26 mouse cellular contexts compared by ENCODE assay signal in the genomic region with DNA sequence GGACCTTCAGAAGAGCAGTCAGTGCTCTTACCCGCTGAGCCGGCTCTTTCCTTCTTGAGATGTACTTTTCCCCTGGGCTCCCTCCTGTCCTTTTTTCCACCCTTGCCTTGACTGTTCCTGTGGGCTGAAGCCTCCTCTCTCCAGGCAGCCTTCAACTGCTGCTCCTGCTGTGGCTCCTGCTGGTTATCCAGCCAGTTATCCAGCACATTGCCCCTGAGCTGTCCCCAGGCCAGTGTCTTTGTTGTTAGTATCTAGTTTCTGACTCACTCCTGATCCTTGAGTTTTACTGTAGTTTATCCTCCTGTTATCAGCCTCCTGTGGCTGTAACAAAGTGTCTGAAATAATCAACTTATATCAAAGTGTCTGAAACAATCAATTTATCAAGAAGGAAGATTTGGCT. TPM values are rescaled to one million over a fixed set of nuclear protein-coding genes. Genes with fewer than 3 reads are reported as not detected.
DNase-seq lines count a peak whose midpoint lies in the region; ATAC-seq and TF ChIP-seq lines count a peak whose summit lies in the region.
"Had no signal": no experiment of that assay in that cellular context is flagged by ENCODE, and none has a peak within 500 bp of the region (broad histone marks: within the 10 kb centered on the region; RNA-seq: fewer than 3 reads in every experiment).

No protein-coding gene starts in this region.

- no peaks in the 10 kb centered on the region for H3K9me3 ChIP-seq in heart, embryonic 10.5 days
- H3K9me3 ChIP-seq in heart, embryonic 11.5 days (replicated peaks; ENCODE audit: control insufficient read depth, low read length): no peaks in the 10 kb centered on the region
- no peaks in the 10 kb centered on the region for H3K9me3 ChIP-seq in heart, postnatal 0 days (replicated peaks; ENCODE audit: control insufficient read depth, low read length)
- no peaks in the 10 kb centered on the region for H3K9me3 ChIP-seq in hindbrain, embryonic 11.5 days (ENCODE audit: control insufficient read depth, low read length)
- H3K9me3 ChIP-seq: forebrain, embryonic 15.5 days; hindbrain, embryonic 13.5 days; limb, embryonic 13.5 days; lung, embryonic 15.5 days had no signal

- no peak for TF ChIP-seq CTCF in heart, postnatal 0 days (IDR thresholded peaks at IDR 0.05; ENCODE audit: low read depth)

- peak overlapping the region; percentile 65; the same call in 1 of the 2 replicates for H3K27ac ChIP-seq in heart, embryonic 10.5 days
- H3K27ac ChIP-seq in heart, embryonic 11.5 days (ENCODE audit: low read depth, low read length): no peak overlapping the region
- H3K27ac ChIP-seq in heart, postnatal 0 days (ENCODE audit: low read depth): peak overlapping the region; percentile 89
- no peak overlapping the region for H3K27ac ChIP-seq in hindbrain, embryonic 11.5 days (ENCODE audit: low read depth, low read length)
- H3K27ac ChIP-seq: lung, embryonic 15.5 days; stomach, postnatal 0 days had no signal

- no peak for TF ChIP-seq EP300 in heart, postnatal 0 days (IDR thresholded peaks at IDR 0.05; ENCODE audit: low read depth)

- H3K9ac ChIP-seq in heart, embryonic 11.5 days (ENCODE audit: low read depth, low read length): no peak overlapping the region
- H3K9ac ChIP-seq in heart, postnatal 0 days (replicated peaks; ENCODE audit: low read depth, low read length): no peak overlapping the region
- H3K9ac ChIP-seq in hindbrain, embryonic 11.5 days (ENCODE audit: low read depth, low read length): no peak overlapping the region
- H3K9ac ChIP-seq: forebrain, embryonic 15.5 days; hindbrain, embryonic 13.5 days; limb, embryonic 13.5 days; lung, embryonic 15.5 days had no signal

- no peak for ATAC-seq in heart, embryonic 11.5 days (replicated peaks; ENCODE audit: insufficient number of reproducible peaks, low FRiP score, low TSS enrichment)
- ATAC-seq in heart, postnatal 0 days (ENCODE audit: insufficient read depth, low read depth): no peak
- ATAC-seq in hindbrain, embryonic 11.5 days (ENCODE audit: low FRiP score): no peak
- ATAC-seq: forebrain, embryonic 15.5 days; midbrain, embryonic 16.5 days had no signal

- DNase-seq in adrenal gland, adult 2 months: peak; percentile 57
- DNase-seq in adrenal gland, postnatal 10 days: no peak
- no peak for DNase-seq in heart, embryonic 10.5 days (ENCODE audit: low spot score)
- DNase-seq in heart, postnatal 0 days (ENCODE audit: low spot score): no peak
- DNase-seq in heart, postnatal 4 days: no peak
- no peak for DNase-seq in hindbrain, embryonic 11.5 days (ENCODE audit: low spot score)
- DNase-seq in right cerebral cortex, adult 18-20 months: no peak
- DNase-seq: cerebellum, adult 11 months; cerebellum, adult 9-10 months; cerebellum, postnatal 36 days; gastrocnemius, postnatal 36 days; heart, postnatal 14 days; kidney, adult 18-20 months; kidney, postnatal 36 days; spleen, adult 18-20 months; thymus, adult 2 months; thymus, postnatal 36 days had no signal

- WGBS in heart, embryonic 10.5 days: 84% methylated on average over 2 of the region's 2 CpGs
- WGBS in heart, embryonic 11.5 days (ENCODE audit: insufficient replicate concordance): 77% methylated on average over 2 of the region's 2 CpGs
- WGBS in heart, postnatal 0 days: 74% methylated on average over 2 of the region's 2 CpGs
- 84% methylated on average over 2 of the region's 2 CpGs for WGBS in hindbrain, embryonic 11.5 days

- peaks cover 17% of the 10 kb centered on the region for H3K36me3 ChIP-seq in heart, embryonic 10.5 days
- peaks cover 3% of the 10 kb centered on the region; the same call in 1 of the 2 replicates for H3K36me3 ChIP-seq in heart, embryonic 11.5 days (ENCODE audit: control insufficient read depth, insufficient read depth, low read length)
- 0 out of 2 replicates have a peak, but pooled peaks cover 4% of the 10 kb centered on the region for H3K36me3 ChIP-seq in heart, postnatal 0 days (replicated peaks; ENCODE audit: control insufficient read depth, insufficient read depth, low read length)
- 0 out of 2 replicates have a peak, but pooled peaks cover 3% of the 10 kb centered on the region for H3K36me3 ChIP-seq in hindbrain, embryonic 11.5 days (ENCODE audit: control insufficient read depth, insufficient read depth, low read length)
- H3K36me3 ChIP-seq: forebrain, embryonic 15.5 days; lung, embryonic 15.5 days had no signal

- H3K4me3 ChIP-seq in heart, embryonic 10.5 days: no peak overlapping the region
- H3K4me3 ChIP-seq in heart, embryonic 11.5 days (ENCODE audit: low read depth, low read length): no peak overlapping the region
- no peak overlapping the region for H3K4me3 ChIP-seq in heart, postnatal 0 days (ENCODE audit: low read depth, low read length)
- no peak overlapping the region for H3K4me3 ChIP-seq in hindbrain, embryonic 11.5 days (ENCODE audit: low read depth, low read length)
- H3K4me3 ChIP-seq: forebrain, embryonic 15.5 days; hindbrain, embryonic 13.5 days; limb, embryonic 13.5 days; lung, embryonic 15.5 days had no signal

- no peaks in the 10 kb centered on the region for H3K27me3 ChIP-seq in heart, embryonic 10.5 days (ENCODE audit: insufficient read depth, poor library complexity, severe bottlenecking)
- no peaks in the 10 kb centered on the region for H3K27me3 ChIP-seq in heart, embryonic 11.5 days (ENCODE audit: control insufficient read depth, insufficient read depth, low read length)
- no peaks in the 10 kb centered on the region for H3K27me3 ChIP-seq in heart, postnatal 0 days (ENCODE audit: control insufficient read depth, insufficient read depth, low read length)
- no peaks in the 10 kb centered on the region for H3K27me3 ChIP-seq in hindbrain, embryonic 11.5 days (ENCODE audit: control insufficient read depth, insufficient read depth, low read length)
- H3K27me3 ChIP-seq: forebrain, embryonic 15.5 days; hindbrain, embryonic 13.5 days; limb, embryonic 13.5 days; lung, embryonic 15.5 days had no signal

- H3K4me2 ChIP-seq in heart, embryonic 11.5 days: no peak overlapping the region
- H3K4me2 ChIP-seq in heart, postnatal 0 days (ENCODE audit: low read depth, low read length): no peak overlapping the region
- H3K4me2 ChIP-seq in hindbrain, embryonic 11.5 days (replicated peaks; ENCODE audit: low read depth, low read length): no peak overlapping the region
- H3K4me2 ChIP-seq: forebrain, embryonic 15.5 days; hindbrain, embryonic 13.5 days; limb, embryonic 13.5 days; liver, embryonic 11.5 days; lung, embryonic 15.5 days; midbrain, embryonic 11.5 days had no signal

- peaks cover 39% of the 10 kb centered on the region for H3K4me1 ChIP-seq in heart, embryonic 10.5 days
- H3K4me1 ChIP-seq in heart, embryonic 11.5 days (ENCODE audit: control insufficient read depth, insufficient read depth, low read length): peaks cover 16% of the 10 kb centered on the region
- H3K4me1 ChIP-seq in heart, postnatal 0 days (ENCODE audit: control insufficient read depth, insufficient read depth): peaks cover 35% of the 10 kb centered on the region
- peaks cover 5% of the 10 kb centered on the region; the same call in 1 of the 2 replicates for H3K4me1 ChIP-seq in hindbrain, embryonic 11.5 days (replicated peaks; ENCODE audit: control insufficient read depth, insufficient read depth, low read length)

RNA-seq across cellular contexts. Expression of a gene that starts 23.8 kb away (rescaled TPM):
- 10 to 100 TPM; 67.8 to 83.7 TPM for total RNA-seq in adrenal gland, adult 2 months (2021)
- 52.2 and 52.3 TPM in 2 replicates for polyA plus RNA-seq in adrenal gland, adult 2 months (2012; rRNA removed)
- 100 to 1,000 TPM in 1 of 2 experiments, 10 to 100 TPM in 1; 84.0 to 117 TPM for total RNA-seq in adrenal gland, postnatal 10 days (2021)
- 18.2 and 24.1 TPM in 2 replicates for polyA plus RNA-seq in heart, embryonic 10.5 days (2016; fragmentation: Nextera tagmentation; extraction: Ambion mirVana)
- 21.3 and 27.2 TPM in 2 replicates for polyA plus RNA-seq in heart, embryonic 11.5 days (2014; fragmentation: Nextera tagmentation; extraction: Ambion mirVana)
- 113 and 120 TPM in 2 replicates for total RNA-seq in heart, postnatal 0 days (2014; rRNA removed; ENCODE audit: low replicate concordance)
- 53.5 and 59.3 TPM in 2 replicates for polyA plus RNA-seq in heart, postnatal 0 days (2015; fragmentation: Nextera tagmentation; extraction: Ambion mirVana)
- total RNA-seq in heart, postnatal 4 days (2021): 100 to 1,000 TPM; 288 to 301 TPM
- polyA plus RNA-seq in hindbrain, embryonic 11.5 days (2014; fragmentation: Nextera tagmentation; extraction: Ambion mirVana): 19.8 and 21.2 TPM in 2 replicates

RNA-seq across cellular contexts. Expression of a gene that starts 44.1 kb away (rescaled TPM):
- 1 to 10 TPM; 1.5 to 2.0 TPM for total RNA-seq in adrenal gland, adult 2 months (2021)
- 2.3 and 6.0 TPM in 2 replicates for polyA plus RNA-seq in adrenal gland, adult 2 months (2012; rRNA removed)
- 1 to 10 TPM; 1.6 to 3.5 TPM for total RNA-seq in adrenal gland, postnatal 10 days (2021)
- polyA plus RNA-seq in heart, embryonic 10.5 days (2016; fragmentation: Nextera tagmentation; extraction: Ambion mirVana): 89.4 and 98.5 TPM in 2 replicates
- polyA plus RNA-seq in heart, embryonic 11.5 days (2014; fragmentation: Nextera tagmentation; extraction: Ambion mirVana): 101 and 106 TPM in 2 replicates
- total RNA-seq in heart, postnatal 0 days (2014; rRNA removed; ENCODE audit: low replicate concordance): 1.3 and 1.5 TPM in 2 replicates
- polyA plus RNA-seq in heart, postnatal 0 days (2015; fragmentation: Nextera tagmentation; extraction: Ambion mirVana): 64.3 and 66.7 TPM in 2 replicates
- total RNA-seq in heart, postnatal 4 days (2021): 1 to 10 TPM; 2.5 to 2.7 TPM
- 161 and 185 TPM in 2 replicates for polyA plus RNA-seq in hindbrain, embryonic 11.5 days (2014; fragmentation: Nextera tagmentation; extraction: Ambion mirVana)

Comparison
In these comparisons a context has a peak if more than half of its experiments do, and no peak if none do; other contexts are left out.
1. H3K27ac ChIP-seq: peak in heart, embryonic 10.5 days (single experiment) and heart, postnatal 0 days (single experiment); none in heart, embryonic 11.5 days (single experiment) and hindbrain, embryonic 11.5 days (single experiment).